Mouse (Mus musculus): ENCODE data around the gene Pecam1. TPM values are rescaled to one million over a fixed set of nuclear protein-coding genes. Genes with fewer than 3 reads are reported as not detected.
A peak's percentile ranks its signal among the peaks of the same experiment; 100 is the strongest.
"Not testable (repeated sequence)": the region's sequence is repeated elsewhere in the genome, so short reads cannot be mapped to it uniquely, and the experiment has no call there.

Gene Pecam1
- total RNA-seq, 2 experiments from 2014 or later = 33.7 to 36.2 TPM

GRCm38 (mm10) chr11:106671801-106672200 lies 78.6 kb downstream of the Pecam1 start:
- DNase-seq = no peak
- intact Hi-C loops (cut with DNase I) = no loop called here

GRCm38 (mm10) chr11:106670951-106671478 lies 79.4 kb downstream of the Pecam1 start:
- no peak for DNase-seq
- intact Hi-C loops (cut with DNase I) = no loop called here

DNA sequence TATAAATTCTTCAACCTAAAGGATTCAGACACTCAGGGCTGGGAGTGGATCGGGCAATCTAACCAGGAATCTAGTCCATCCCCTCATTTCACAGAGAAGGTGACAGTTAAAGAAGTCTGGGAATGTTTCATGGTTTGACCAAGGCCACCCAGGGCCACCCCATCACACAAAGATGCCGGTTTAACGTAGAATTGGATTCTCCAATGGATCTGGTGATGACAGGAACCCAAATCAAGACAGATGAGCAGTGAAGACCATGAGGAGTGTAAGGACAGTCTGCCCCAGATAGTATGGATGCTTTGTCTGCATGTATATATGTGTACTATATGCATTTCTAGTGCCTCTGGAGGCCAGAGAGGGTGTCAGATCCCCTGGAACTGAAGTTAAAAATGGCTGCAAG lies 80.2 kb downstream of the Pecam1 start:
- no peak for DNase-seq
- intact Hi-C loops (cut with DNase I) = no loop called here

DNA sequence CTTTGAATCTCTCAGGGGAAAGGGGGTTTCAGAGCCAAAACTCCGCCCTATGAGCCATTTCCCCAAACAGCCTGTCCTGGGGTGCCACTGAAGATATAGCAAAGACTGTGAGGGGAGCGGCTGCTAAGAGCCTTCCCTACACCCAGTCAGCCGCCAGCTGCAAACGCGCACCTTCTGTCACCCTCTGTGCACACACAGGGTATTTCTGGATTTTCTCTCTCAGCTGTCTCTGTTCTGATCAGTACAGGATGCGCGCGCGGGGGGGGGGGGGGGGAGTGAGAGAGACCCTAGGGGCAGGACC lies 80.6 kb downstream of the Pecam1 start:
- intact Hi-C loops (cut with DNase I) = no loop called here
- DNase-seq = peak in 1 of 2 experiments; percentile 18

DNA sequence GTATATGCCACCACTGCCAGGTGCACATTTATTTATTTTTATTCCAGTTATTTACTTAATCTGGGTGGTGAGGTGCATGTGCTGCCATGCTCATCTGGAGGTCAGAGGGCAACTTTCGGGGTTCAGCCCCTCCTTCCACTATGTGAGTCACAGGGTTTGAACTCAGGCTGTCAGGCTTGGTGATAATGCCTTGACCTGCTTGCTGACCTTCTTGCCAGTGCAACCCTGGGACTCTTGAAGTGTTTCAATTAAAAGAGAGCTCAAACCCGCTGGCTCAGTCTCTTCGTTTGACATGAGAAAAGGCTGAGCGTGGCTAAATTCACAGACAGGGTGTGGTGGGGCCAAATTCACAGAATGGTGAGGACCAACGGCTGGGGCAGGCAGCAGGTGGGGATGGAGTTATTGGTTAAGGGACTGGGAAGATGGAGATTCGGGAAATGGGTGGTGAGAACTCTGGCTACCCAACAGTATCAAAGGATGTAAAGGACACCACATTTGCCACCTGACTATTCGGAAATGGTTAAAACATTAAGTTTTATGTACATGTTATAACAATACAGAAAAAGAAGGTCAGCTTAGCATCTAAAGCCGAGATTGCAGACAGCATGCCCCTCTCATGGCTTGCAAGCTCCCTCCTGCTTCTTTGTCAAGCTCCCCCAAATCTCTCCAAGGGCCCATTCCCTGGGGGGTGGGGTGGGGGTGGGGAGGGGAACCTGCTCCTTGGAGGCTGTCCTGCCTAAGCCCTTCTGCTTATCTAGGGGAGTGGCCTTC lies 81.1 kb downstream of the Pecam1 start:
- DNase-seq = no peak
- intact Hi-C loops (cut with DNase I) = no loop called here

GRCm38 (mm10) chr11:106668336-106668735 lies 82.1 kb downstream of the Pecam1 start:
- DNase-seq = no peak

GRCm38 (mm10) chr11:106667855-106668254 lies 82.6 kb downstream of the Pecam1 start:
- intact Hi-C loops (cut with DNase I) = no loop called here
- no peak for DNase-seq

More at GRCm38 (mm10) chr11:106668336-106668735, 82.1 kb downstream of the Pecam1 start:
- intact Hi-C loops (cut with DNase I) = no loop called here

DNA sequence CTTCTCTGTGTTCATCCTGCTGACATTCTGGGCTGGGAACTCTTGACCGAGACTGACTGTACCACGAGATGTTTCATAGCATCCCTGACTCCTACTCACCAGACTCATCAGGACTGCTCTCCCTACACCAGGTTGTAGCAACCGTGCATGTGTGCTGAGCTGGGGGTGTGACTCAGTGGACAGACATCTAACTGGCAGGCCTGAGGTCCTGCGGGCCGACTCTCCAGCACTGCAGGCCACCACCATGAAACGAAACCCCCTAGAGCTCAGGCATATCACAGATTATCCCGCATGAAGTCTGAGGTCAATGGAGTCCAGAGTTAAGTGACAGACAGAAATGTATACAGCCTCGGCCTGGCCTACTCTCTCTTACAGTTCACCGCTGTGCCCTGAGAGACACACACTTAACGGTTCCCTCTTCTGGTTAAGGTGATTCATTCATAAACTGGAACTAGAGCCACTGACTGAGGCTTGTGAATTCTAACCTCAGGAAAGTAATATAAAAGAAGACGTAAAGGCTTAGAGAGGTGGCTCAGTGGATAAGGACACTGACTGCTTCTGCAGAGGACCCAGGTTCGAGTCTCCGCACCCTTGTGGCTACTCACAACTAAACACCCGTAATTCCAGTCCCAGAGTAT lies 83.8 kb downstream of the Pecam1 start:
- DNase-seq = no peak
- intact Hi-C loops (cut with DNase I) = no loop called here

DNA sequence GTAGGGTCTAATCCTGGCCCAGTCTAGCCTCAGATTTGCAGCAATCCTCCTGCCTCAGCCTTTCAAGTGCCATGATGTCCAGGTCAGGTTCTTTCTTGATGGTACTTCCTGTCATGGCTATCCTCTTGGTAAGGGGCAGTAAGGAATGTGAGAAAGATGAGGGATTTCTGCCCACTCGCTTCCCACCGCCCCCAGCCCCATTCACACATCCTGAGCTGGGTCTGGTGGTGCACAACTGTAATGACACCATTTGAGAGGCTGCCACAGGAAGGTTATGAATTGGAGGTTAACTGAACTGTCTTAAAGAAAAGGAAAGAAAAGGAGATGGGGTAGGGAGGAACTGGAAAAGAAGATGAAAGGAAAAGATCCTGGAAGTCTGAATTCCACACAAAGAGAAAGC lies 84.6 kb downstream of the Pecam1 start:
- DNase-seq = no peak
- intact Hi-C loops (cut with DNase I) = no loop called here

DNA sequence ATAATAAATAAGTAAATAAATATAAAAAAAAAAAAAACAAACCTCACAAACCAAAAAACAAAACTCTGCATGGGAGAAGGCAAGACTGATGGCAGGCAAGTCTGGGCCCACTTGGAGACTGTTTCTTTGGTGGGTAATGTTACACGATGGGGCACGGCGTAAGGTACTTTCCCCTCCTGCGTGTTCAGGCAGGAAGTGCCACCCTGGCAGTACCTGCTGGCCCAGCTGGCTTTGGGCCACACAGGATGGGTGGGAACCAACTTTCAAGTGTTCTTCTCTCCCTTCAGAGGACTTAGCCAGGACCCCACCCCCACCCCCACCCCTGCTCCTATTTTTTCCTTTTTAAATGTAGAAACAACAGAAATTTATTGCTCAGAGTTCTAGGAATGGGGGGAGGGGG lies 85.1 kb downstream of the Pecam1 start:
- DNase-seq = no peak
- intact Hi-C loops (cut with DNase I) = no loop called here

DNA sequence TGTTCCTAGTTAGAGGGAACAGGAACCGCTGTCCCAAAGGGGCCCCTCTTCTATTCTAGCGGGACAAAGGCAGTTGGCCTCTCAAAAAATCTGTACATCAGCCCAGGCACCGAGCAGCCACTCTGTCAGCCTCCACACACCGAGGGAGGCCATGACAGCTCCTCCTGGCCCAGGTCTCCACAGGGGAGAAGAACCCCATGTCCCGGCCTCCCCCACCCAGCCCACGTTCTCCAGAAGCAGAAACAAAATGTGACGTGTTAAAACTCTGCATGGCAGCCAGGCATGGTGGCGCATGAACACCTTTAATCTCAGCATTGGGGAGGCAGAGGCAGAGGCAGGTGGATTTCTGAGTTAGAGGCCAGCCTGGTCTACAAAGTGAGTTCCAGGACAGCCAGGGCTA lies 85.7 kb downstream of the Pecam1 start:
- intact Hi-C loops (cut with DNase I) = no loop called here
- DNase-seq = no peak

- intact Hi-C loops (cut with DNase I) = no loop called here
- DNase-seq = no peak
These were observed 86.6 kb downstream of the Pecam1 start for GRCm38 (mm10) chr11:106663838-106664237.

GRCm38 (mm10) chr11:106662634-106663407 lies 87.6 kb downstream of the Pecam1 start:
- intact Hi-C loops (cut with DNase I) = no loop called here
- DNase-seq = no peak

GRCm38 (mm10) chr11:106660453-106661081 lies 89.9 kb downstream of the Pecam1 start:
- no peak for DNase-seq
- intact Hi-C loops (cut with DNase I) = no loop called here

DNA sequence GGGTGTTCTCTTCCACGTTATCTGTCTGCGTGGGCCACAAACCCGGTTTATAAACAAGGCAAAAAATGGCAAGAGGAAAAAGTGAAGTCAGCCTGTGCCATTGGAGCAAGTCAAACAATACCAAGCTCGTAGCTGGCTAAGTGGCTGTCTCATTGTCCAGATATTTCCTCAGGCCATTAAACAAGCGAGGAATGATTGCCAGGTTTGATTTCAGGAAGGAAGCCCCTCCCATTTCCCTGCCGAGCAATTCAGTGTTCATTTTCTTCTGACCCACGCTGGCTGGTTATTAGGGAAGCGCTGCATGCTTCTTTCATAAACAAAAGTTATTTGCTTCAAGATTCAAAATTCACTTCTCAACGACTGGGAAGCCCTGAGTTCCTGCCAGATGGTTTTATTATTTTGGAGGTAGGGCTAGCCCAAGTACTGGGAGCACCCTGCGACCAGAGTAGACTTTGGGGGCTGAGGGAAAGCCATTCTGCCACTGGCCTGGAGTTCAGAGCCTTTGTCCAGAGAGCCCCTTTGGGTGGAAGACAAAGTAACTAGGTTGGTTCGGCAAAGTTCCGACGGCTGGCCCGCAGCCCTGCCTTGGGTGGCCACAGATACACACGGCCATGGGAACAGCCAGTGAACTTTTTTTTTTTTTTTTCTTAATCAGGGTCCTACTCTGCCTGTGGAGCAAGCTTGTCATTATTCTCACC lies 90.7 kb downstream of the Pecam1 start:
- peak; percentile 41 to 49 for DNase-seq
- intact Hi-C loops (cut with DNase I) = loop anchor here (2.0 kb wide), 1 partner anchor 15 kb away; no protein-coding TSS in a partner anchor

- intact Hi-C loops (cut with DNase I) = loop anchor here (2.0 kb wide), 1 partner anchor 17 kb away; no protein-coding TSS in a partner anchor
- DNase-seq = peak; percentile 81 to 84
These were observed 92.2 kb downstream of the Pecam1 start for GRCm38 (mm10) chr11:106658051-106658880.

GRCm38 (mm10) chr11:106656896-106657498 lies 93.4 kb downstream of the Pecam1 start:
- DNase-seq; intact Hi-C loops (cut with DNase I): not testable (repeated sequence)

- intact Hi-C loops (cut with DNase I) = loop anchor here (1.0 to 2.0 kb wide), 2 partner anchors 30 to 95 kb away; no protein-coding TSS in a partner anchor
- peak; percentile 64 to 68 for DNase-seq
These were observed 102.1 kb downstream of the Pecam1 start for GRCm38 (mm10) chr11:106648347-106648746.

Measured in gastrocnemius, postnatal 36 days (tissue).